Mouse (Mus musculus) MEL (cell line): ENCODE data around the gene Phgr1. TPM values are rescaled to one million over a fixed set of nuclear protein-coding genes. Genes with fewer than 3 reads are reported as not detected.

Experiments used
- DNase-seq: peaks from one replicate; pipeline ENCODE4 v3.0.0; 2011; ENCODE audit warnings: low read depth, low spot score
- H3K27ac ChIP-seq: 2 replicates; pipeline ENCODE4 v1.5.1; 2012; ENCODE audit warnings: low read depth, mild to moderate bottlenecking, control low read depth, low read length, moderate library complexity; ENCODE audit not compliant: control insufficient read depth
- H3K27me3 ChIP-seq, 2 experiments: fragments of 150-350 bp in 1 of 2; sonication (generic) in 1 of 2; 2 replicates each; pipeline ENCODE4 v1.6.1; 2012; ENCODE audit warnings: low read length in 2 of 2, mild to moderate bottlenecking in 2 of 2, improper control_type of control experiment in 1 of 2, moderate library complexity in 1 of 2; ENCODE audit not compliant: insufficient read depth in 2 of 2, control insufficient read depth in 1 of 2
- H3K36me3 ChIP-seq, 2 experiments: 2 replicates each; pipeline ENCODE4 v1.6.1; 2012 to 2014; ENCODE audit warnings: low read length in 2 of 2, improper control_type of control experiment in 1 of 2, inconsistent platforms in 1 of 2, mild to moderate bottlenecking in 1 of 2; ENCODE audit not compliant: insufficient read depth in 2 of 2, control insufficient read depth in 1 of 2
- H3K4me1 ChIP-seq, 2 experiments: fragments of 150-350 bp in 1 of 2; sonication (generic) in 1 of 2; 2 replicates each; pipeline ENCODE4 v1.6.1; 2012; ENCODE audit warnings: low read length in 2 of 2, improper control_type of control experiment in 1 of 2, mild to moderate bottlenecking in 1 of 2; ENCODE audit not compliant: insufficient read depth in 2 of 2, control insufficient read depth in 1 of 2
- H3K4me3 ChIP-seq, 2 experiments: fragments of 150-350 bp in 1 of 2; sonication (generic) in 1 of 2; 2 replicates each; pipeline ENCODE4 v1.5.1; 2012; ENCODE audit warnings: low read depth in 2 of 2, low read length in 2 of 2, mild to moderate bottlenecking in 2 of 2, moderate library complexity in 2 of 2, control low read depth in 1 of 2, improper control_type of control experiment in 1 of 2; ENCODE audit not compliant: control insufficient read depth in 1 of 2, insufficient read depth in 1 of 2
- H3K79me2 ChIP-seq: 2 replicates; pipeline ENCODE4 v1.6.1; 2012; ENCODE audit warnings: mild to moderate bottlenecking, low read length, moderate library complexity; ENCODE audit not compliant: control insufficient read depth, poor library complexity, insufficient read depth
- H3K9ac ChIP-seq: 2 replicates; pipeline ENCODE4 v1.6.1; 2012; ENCODE audit warnings: low read depth, mild to moderate bottlenecking, control low read depth, low read length, moderate library complexity; ENCODE audit not compliant: control insufficient read depth, poor library complexity, severe bottlenecking
- H3K9me3 ChIP-seq: fragments of 150-350 bp; sonication (generic); replicated peaks from 2 replicates; pipeline ENCODE4 v1.6.1; 2012; ENCODE audit warnings: mild to moderate bottlenecking, low read length, improper control_type of control experiment, moderate library complexity; ENCODE audit not compliant: insufficient read depth
- BHLHE40 ChIP-seq: IDR thresholded peaks from 2 replicates; pipeline ENCODE4 v1.6.1; 2012; ENCODE audit warnings: low read depth, mild to moderate bottlenecking, inconsistent platforms, low read length, improper control_type of control experiment, borderline replicate concordance
- CTCF ChIP-seq, 3 experiments: IDR thresholded peaks in 2 of 3; conservative IDR thresholded peaks in 1 of 3; 2 replicates each; pipeline ENCODE4 v1.5.1; 2011 to 2012; ENCODE audit warnings: low read length in 3 of 3, low read depth in 2 of 3, mild to moderate bottlenecking in 2 of 3, improper control_type of control experiment in 1 of 3, inconsistent platforms in 1 of 3, mixed read lengths in 1 of 3, moderate library complexity in 1 of 3; ENCODE audit not compliant: control insufficient read depth in 1 of 3, insufficient read depth in 1 of 3, poor library complexity in 1 of 3, severe bottlenecking in 1 of 3
- E2F4 ChIP-seq: IDR thresholded peaks from 2 replicates; pipeline ENCODE4 v1.6.1; 2011; ENCODE audit warnings: low read depth, low read length, improper control_type of control experiment, borderline replicate concordance
- GATA1 ChIP-seq: IDR thresholded peaks from 2 replicates; pipeline ENCODE4 v1.6.1; 2011; ENCODE audit warnings: low read depth, low read length, improper control_type of control experiment
- HCFC1 ChIP-seq: IDR thresholded peaks from 2 replicates; pipeline ENCODE4 v1.6.1; 2012; ENCODE audit warnings: low read depth, mild to moderate bottlenecking, inconsistent platforms, low read length, improper control_type of control experiment, moderate library complexity
- JUND ChIP-seq: IDR thresholded peaks from 2 replicates; pipeline ENCODE4 v1.6.1; 2011; ENCODE audit warnings: low read depth, mild to moderate bottlenecking, improper control_type of control experiment, low read length
- MAX ChIP-seq: IDR thresholded peaks from 2 replicates; pipeline ENCODE4 v1.6.1; 2011; ENCODE audit warnings: low read length, improper control_type of control experiment
- MAZ ChIP-seq: IDR thresholded peaks from 2 replicates; pipeline ENCODE4 v1.6.1; 2012; ENCODE audit warnings: low read depth, mild to moderate bottlenecking, inconsistent platforms, low read length, improper control_type of control experiment
- MEF2A ChIP-seq: IDR thresholded peaks from 2 replicates; pipeline ENCODE4 v1.6.1; 2014; ENCODE audit warnings: low read depth, mild to moderate bottlenecking, inconsistent platforms, low read length, improper control_type of control experiment; ENCODE audit not compliant: poor library complexity, insufficient replicate concordance, severe bottlenecking; ENCODE audit errors: extremely low read depth
- MXI1 ChIP-seq: IDR thresholded peaks from 2 replicates; pipeline ENCODE4 v1.6.1; 2011; ENCODE audit warnings: mild to moderate bottlenecking, low read depth, low read length, improper control_type of control experiment
- NELFE ChIP-seq: IDR thresholded peaks from 2 replicates; pipeline ENCODE4 v1.6.1; 2011; ENCODE audit warnings: low read depth, low read length, improper control_type of control experiment
- NRF1 ChIP-seq: IDR thresholded peaks from 2 replicates; pipeline ENCODE4 v1.6.1; 2014; ENCODE audit warnings: low read depth, mild to moderate bottlenecking, inconsistent platforms, low read length, improper control_type of control experiment, moderate library complexity; ENCODE audit not compliant: poor library complexity, insufficient read depth, severe bottlenecking
- POLR2A ChIP-seq, 2 experiments: IDR thresholded peaks; 2 replicates each; pipeline ENCODE4 v1.6.1; 2011 to 2012; ENCODE audit warnings: low read length in 2 of 2, mild to moderate bottlenecking in 2 of 2, control low read depth in 1 of 2, improper control_type of control experiment in 1 of 2, low read depth in 1 of 2, moderate library complexity in 1 of 2; ENCODE audit not compliant: control insufficient read depth in 1 of 2, insufficient read depth in 1 of 2, poor library complexity in 1 of 2
- POLR2AphosphoS2 ChIP-seq: IDR thresholded peaks from 2 replicates; pipeline ENCODE4 v1.6.1; 2011; ENCODE audit warnings: low read length, improper control_type of control experiment
- RAD21 ChIP-seq: IDR thresholded peaks from 2 replicates; pipeline ENCODE4 v1.6.1; 2011; ENCODE audit warnings: mild to moderate bottlenecking, low read depth, low read length, improper control_type of control experiment
- RCOR1 ChIP-seq: IDR thresholded peaks from 2 replicates; pipeline ENCODE4 v1.6.1; 2012; ENCODE audit warnings: low read depth, mild to moderate bottlenecking, inconsistent platforms, low read length, improper control_type of control experiment
- TBP ChIP-seq: IDR thresholded peaks from 2 replicates; pipeline ENCODE4 v1.8.0; 2011; ENCODE audit warnings: low read depth, low read length, improper control_type of control experiment
- USF2 ChIP-seq, 2 experiments: IDR thresholded peaks; 2 replicates each; pipeline ENCODE4 v1.6.1; 2011 to 2012; ENCODE audit warnings: improper control_type of control experiment in 2 of 2, low read length in 2 of 2, borderline replicate concordance in 1 of 2, inconsistent platforms in 1 of 2, low read depth in 1 of 2, mild to moderate bottlenecking in 1 of 2; ENCODE audit not compliant: insufficient read depth in 1 of 2
- ZC3H11A ChIP-seq: IDR thresholded peaks from 2 replicates; pipeline ENCODE4 v1.6.1; 2012; ENCODE audit warnings: low read depth, mild to moderate bottlenecking, inconsistent platforms, low read length, improper control_type of control experiment
- ZNF384 ChIP-seq: IDR thresholded peaks from 2 replicates; pipeline ENCODE4 v1.6.1; 2012; ENCODE audit warnings: low read depth, mild to moderate bottlenecking, inconsistent platforms, low read length, improper control_type of control experiment
- polyA plus RNA-seq, 2 experiments: library from polyadenylated mRNA; stranded (reverse) in 1 of 2; unstranded in 1 of 2; fragments of >175 nt in 1 of 2; fragments of >200 nt in 1 of 2; gene quantifications; 2 replicates each; pipeline versions ENCODE4 v1.2.1 to v1.2.4; 2012; ENCODE audit warnings: low replicate concordance in 2 of 2, low read depth in 1 of 2; ENCODE audit not compliant: insufficient read length in 2 of 2, insufficient read depth in 1 of 2, missing spikeins in 1 of 2
- total RNA-seq: library from RNA; depleted of rRNA; stranded (reverse); fragments of 300-350 nt; gene quantifications from 2 replicates; pipeline ENCODE4 v1.2.3, GENCODE M21; 2012

Gene Phgr1
- total and polyA plus RNA-seq, 3 experiments, result not detected

- TF ChIP-seq TBP (no peak), CTCF (IDR thresholded peaks at IDR 0.05 in 2 of 3, conservative IDR thresholded peaks at IDR 0.05 in 1 of 3; ENCODE audit: control insufficient read depth in 1 of 3, insufficient read depth in 1 of 3, low read depth in 2 of 3, low read length in 3 of 3, poor library complexity in 1 of 3, severe bottlenecking in 1 of 3) (no peak), POLR2AphosphoS2 (no peak), MAZ (0 out of 2 replicates have a peak, but pooled peaks have one; percentile 12), ZC3H11A (no peak), MEF2A (no peak)
Observed at GRCm38 (mm10) chr2:118786525-118786924, 14.0 kb downstream of the Phgr1 start (continued).

GRCm38 (mm10) chr2:118789501-118789900 lies 16.9 kb downstream of the Phgr1 start:
- no peaks in the 10 kb centered on the region for H3K9me3 ChIP-seq
- TF ChIP-seq GATA1, result no peak
- TF ChIP-seq MXI1, result no peak
- no peak for TF ChIP-seq BHLHE40
- TF ChIP-seq JUND, result no peak
- TF ChIP-seq HCFC1, result no peak
- TF ChIP-seq CTCF (IDR thresholded peaks at IDR 0.05 in 2 of 3, conservative IDR thresholded peaks at IDR 0.05 in 1 of 3; ENCODE audit: control insufficient read depth in 1 of 3, insufficient read depth in 1 of 3, low read depth in 2 of 3, low read length in 3 of 3, poor library complexity in 1 of 3, severe bottlenecking in 1 of 3), result no peak
- no peak for TF ChIP-seq USF2 (IDR thresholded peaks at IDR 0.05; ENCODE audit: borderline replicate concordance in 1 of 2, insufficient read depth in 1 of 2, low read depth in 1 of 2, low read length in 2 of 2)
- no peak for TF ChIP-seq RAD21
- no peak for TF ChIP-seq POLR2A (IDR thresholded peaks at IDR 0.05; ENCODE audit: control insufficient read depth in 1 of 2, insufficient read depth in 1 of 2, low read depth in 1 of 2, low read length in 2 of 2, poor library complexity in 1 of 2)
- TF ChIP-seq NELFE, result no peak
- no peak for TF ChIP-seq MEF2A
- no peak for TF ChIP-seq NRF1
- no peak for TF ChIP-seq ZNF384
- no peak for TF ChIP-seq ZC3H11A
- TF ChIP-seq E2F4, result no peak
- H3K4me3 ChIP-seq, result no peak overlapping the region
- H3K4me1 ChIP-seq, result peaks cover 11 to 38% of the 10 kb centered on the region in 2 experiments
- H3K9ac ChIP-seq, result no peak overlapping the region
- DNase-seq, result no peak
- H3K36me3 ChIP-seq, result peaks cover 0 to 13% of the 10 kb centered on the region in 2 experiments; a peak in 2 of 4 replicates
- no peak overlapping the region for H3K27ac ChIP-seq
- H3K27me3 ChIP-seq, result no peaks in the 10 kb centered on the region
- H3K79me2 ChIP-seq, result no peaks in the 10 kb centered on the region; the same call in 1 of the 2 replicates

- peaks cover 0 to 13% of the 10 kb centered on the region in 2 experiments; a peak in 2 of 4 replicates for H3K36me3 ChIP-seq
- no peak overlapping the region for H3K4me3 ChIP-seq
- H3K4me1 ChIP-seq, result peaks cover 11 to 34% of the 10 kb centered on the region in 2 experiments
- no peaks in the 10 kb centered on the region for H3K9me3 ChIP-seq
- H3K27me3 ChIP-seq, result no peaks in the 10 kb centered on the region
- H3K27ac ChIP-seq, result no peak overlapping the region
- 0 out of 2 replicates have a peak, but pooled peaks have one; percentile 18 for TF ChIP-seq MAX
- TF ChIP-seq RCOR1, result no peak
- H3K79me2 ChIP-seq, result no peaks in the 10 kb centered on the region; the same call in 1 of the 2 replicates
- DNase-seq, result no peak
- no peak overlapping the region for H3K9ac ChIP-seq
Observed at GRCm38 (mm10) chr2:118790221-118790550, 17.6 kb downstream of the Phgr1 start.
